Mouse (Mus musculus) myocyte (in vitro differentiated cells): ENCODE data around the gene Sf3b1.

ENCODE experiments used
- MYOD1 ChIP-seq, 3 experiments: IDR thresholded peaks; one replicate each; pipeline ENCODE4 v1.6.1; 2011; ENCODE audit warnings: control low read depth in 2 of 3, low read depth in 2 of 3, mild to moderate bottlenecking in 2 of 3, moderate library complexity in 1 of 3; ENCODE audit not compliant: insufficient read length in 2 of 3, control insufficient read depth in 1 of 3
- POLR2A ChIP-seq: IDR thresholded peaks from one replicate; pipeline ENCODE4 v1.6.1; 2011; ENCODE audit warnings: low read depth, mild to moderate bottlenecking, control low read depth, moderate library complexity; ENCODE audit not compliant: insufficient read length

- TF ChIP-seq MYOD1 (IDR thresholded peaks at IDR 0.05; ENCODE audit: control insufficient read depth in 1 of 3, insufficient read length in 2 of 3, low read depth in 2 of 3) = no peak
- TF ChIP-seq POLR2A = no peak
Observed at GRCm38 (mm10) chr1:54960613-54961165, 66.6 kb downstream of the Sf3b1 start.
